Mouse (Mus musculus): ENCODE measurements at regions not wholly inside any gene's neighbourhood (a gene's known extent, or its start where the extent isn't known, plus 50 kb on each side); places are given as distances from the start of the nearest gene placed in this dataset.

- no peak for DNase-seq (ENCODE audit: low spot score)
- no peak overlapping the region for H3K4me3 ChIP-seq
Observed at GRCm38 (mm10) chr3:143527274-143527673, 645.5 kb upstream of the Pkn2 start.

GRCm38 (mm10) chr3:143512517-143513249, 630.9 kb upstream of the Pkn2 start:
- 68% methylated on average over 6 of the region's 6 CpGs for WGBS
- peaks cover 10% of the 10 kb centered on the region for H3K4me1 ChIP-seq

More at GRCm38 (mm10) chr3:143527274-143527673, 645.5 kb upstream of the Pkn2 start:
- Histone ChIP-seq H3K9me3 (no peaks in the 10 kb centered on the region), H3K27ac (no peak overlapping the region), H3K36me3 (no peaks in the 10 kb centered on the region), H3K27me3 (ENCODE audit: insufficient read depth, poor library complexity, severe bottlenecking) (no peaks in the 10 kb centered on the region), H3K4me1 (no peaks in the 10 kb centered on the region)

GRCm38 (mm10) chr3:143509531-143509930, 627.7 kb upstream of the Pkn2 start:
- Histone ChIP-seq H3K36me3 (no peaks in the 10 kb centered on the region), H3K27ac (peak overlapping the region; percentile 39), H3K4me1 (peaks cover 10% of the 10 kb centered on the region), H3K9me3 (no peaks in the 10 kb centered on the region), H3K27me3 (ENCODE audit: insufficient read depth, poor library complexity, severe bottlenecking) (no peaks in the 10 kb centered on the region), H3K4me3 (no peak overlapping the region)
- no peak for DNase-seq (ENCODE audit: low spot score)
- 19% methylated on average over 5 of the region's 5 CpGs for WGBS

More at GRCm38 (mm10) chr3:143512517-143513249, 630.9 kb upstream of the Pkn2 start:
- H3K4me3 ChIP-seq: no peak overlapping the region
- H3K27ac ChIP-seq: no peak overlapping the region
- H3K27me3 ChIP-seq (ENCODE audit: insufficient read depth, poor library complexity, severe bottlenecking): no peaks in the 10 kb centered on the region
- no peaks in the 10 kb centered on the region for H3K9me3 ChIP-seq
- DNase-seq (ENCODE audit: low spot score): no peak
- no peaks in the 10 kb centered on the region for H3K36me3 ChIP-seq

- no peaks in the 10 kb centered on the region for H3K27me3 ChIP-seq (ENCODE audit: insufficient read depth, poor library complexity, severe bottlenecking)
- H3K27ac ChIP-seq: no peak overlapping the region
- 68% methylated on average over 1 of the region's 1 CpGs for WGBS
- no peak for DNase-seq (ENCODE audit: low spot score)
- H3K36me3 ChIP-seq: no peaks in the 10 kb centered on the region
- no peak overlapping the region for H3K4me3 ChIP-seq
- H3K4me1 ChIP-seq: peaks cover 10% of the 10 kb centered on the region
- H3K9me3 ChIP-seq: no peaks in the 10 kb centered on the region
Observed at GRCm38 (mm10) chr3:143508280-143508679, 626.5 kb upstream of the Pkn2 start.

- WGBS: 60% methylated on average over 2 of the region's 2 CpGs
- Histone ChIP-seq H3K27me3 (ENCODE audit: insufficient read depth, poor library complexity, severe bottlenecking) (no peaks in the 10 kb centered on the region), H3K4me3 (no peak overlapping the region), H3K9me3 (no peaks in the 10 kb centered on the region), H3K27ac (no peak overlapping the region), H3K4me1 (no peaks in the 10 kb centered on the region), H3K36me3 (no peaks in the 10 kb centered on the region)
- DNase-seq (ENCODE audit: low spot score): no peak
Observed at GRCm38 (mm10) chr3:143501017-143501416, 619.2 kb upstream of the Pkn2 start.

- no peaks in the 10 kb centered on the region for H3K4me1 ChIP-seq
- WGBS: 87% methylated on average over 4 of the region's 4 CpGs
- H3K36me3 ChIP-seq: no peaks in the 10 kb centered on the region
- no peaks in the 10 kb centered on the region for H3K27me3 ChIP-seq (ENCODE audit: insufficient read depth, poor library complexity, severe bottlenecking)
- no peak for DNase-seq (ENCODE audit: low spot score)
- no peaks in the 10 kb centered on the region for H3K9me3 ChIP-seq
- H3K4me3 ChIP-seq: no peak overlapping the region
- no peak overlapping the region for H3K27ac ChIP-seq
Observed at GRCm38 (mm10) chr3:143495389-143495788, 613.6 kb upstream of the Pkn2 start.

- H3K27me3 ChIP-seq (ENCODE audit: insufficient read depth, poor library complexity, severe bottlenecking): no peaks in the 10 kb centered on the region
- no peak for DNase-seq (ENCODE audit: low spot score)
- H3K27ac ChIP-seq: no peak overlapping the region
- no peaks in the 10 kb centered on the region for H3K4me1 ChIP-seq
- H3K4me3 ChIP-seq: no peak overlapping the region
- H3K36me3 ChIP-seq: no peaks in the 10 kb centered on the region
- WGBS: 86% methylated on average over 8 of the region's 8 CpGs
- H3K9me3 ChIP-seq: no peaks in the 10 kb centered on the region
Observed at GRCm38 (mm10) chr3:143477916-143478610, 596.3 kb upstream of the Pkn2 start.

GRCm38 (mm10) chr3:143475461-143475860, 593.7 kb upstream of the Pkn2 start:
- H3K27ac ChIP-seq: no peak overlapping the region
- H3K27me3 ChIP-seq (ENCODE audit: insufficient read depth, poor library complexity, severe bottlenecking): no peaks in the 10 kb centered on the region
- WGBS: 83% methylated on average over 5 of the region's 5 CpGs
- no peaks in the 10 kb centered on the region for H3K36me3 ChIP-seq
- no peak for DNase-seq (ENCODE audit: low spot score)
- H3K4me1 ChIP-seq: no peaks in the 10 kb centered on the region
- no peaks in the 10 kb centered on the region for H3K9me3 ChIP-seq
- no peak overlapping the region for H3K4me3 ChIP-seq

- Histone ChIP-seq H3K27me3 (ENCODE audit: insufficient read depth, poor library complexity, severe bottlenecking) (no peaks in the 10 kb centered on the region), H3K27ac (no peak overlapping the region), H3K9me3 (no peaks in the 10 kb centered on the region), H3K4me1 (no peaks in the 10 kb centered on the region), H3K36me3 (no peaks in the 10 kb centered on the region), H3K4me3 (no peak overlapping the region)
- WGBS: 68% methylated on average over 7 of the region's 7 CpGs
- DNase-seq (ENCODE audit: low spot score): no peak
Observed at GRCm38 (mm10) chr3:143447005-143447709, 565.4 kb upstream of the Pkn2 start.

GRCm38 (mm10) chr3:143417401-143417800, 535.6 kb upstream of the Pkn2 start:
- Histone ChIP-seq H3K4me3 (no peak overlapping the region), H3K27ac (no peak overlapping the region), H3K36me3 (no peaks in the 10 kb centered on the region), H3K4me1 (no peaks in the 10 kb centered on the region), H3K27me3 (ENCODE audit: insufficient read depth, poor library complexity, severe bottlenecking) (no peaks in the 10 kb centered on the region), H3K9me3 (no peaks in the 10 kb centered on the region)
- DNase-seq (ENCODE audit: low spot score): no peak
- 83% methylated on average over 6 of the region's 6 CpGs for WGBS

- WGBS: 76% methylated on average over 4 of the region's 4 CpGs
- H3K27me3 ChIP-seq (ENCODE audit: insufficient read depth, poor library complexity, severe bottlenecking): no peaks in the 10 kb centered on the region
- H3K4me1 ChIP-seq: no peaks in the 10 kb centered on the region
- H3K9me3 ChIP-seq: no peaks in the 10 kb centered on the region
- no peaks in the 10 kb centered on the region for H3K36me3 ChIP-seq
- no peak overlapping the region for H3K27ac ChIP-seq
- DNase-seq (ENCODE audit: low spot score): no peak
- no peak overlapping the region for H3K4me3 ChIP-seq
Observed at GRCm38 (mm10) chr3:143411655-143412054, 529.9 kb upstream of the Pkn2 start.

GRCm38 (mm10) chr3:143398966-143399365, 517.2 kb upstream of the Pkn2 start:
- no peaks in the 10 kb centered on the region for H3K9me3 ChIP-seq

GRCm38 (mm10) chr3:143384357-143384756, 502.6 kb upstream of the Pkn2 start:
- H3K4me1 ChIP-seq: no peaks in the 10 kb centered on the region
- no peak overlapping the region for H3K27ac ChIP-seq
- no peak for DNase-seq (ENCODE audit: low spot score)
- no peaks in the 10 kb centered on the region for H3K27me3 ChIP-seq (ENCODE audit: insufficient read depth, poor library complexity, severe bottlenecking)
- H3K36me3 ChIP-seq: no peaks in the 10 kb centered on the region
- H3K9me3 ChIP-seq: no peaks in the 10 kb centered on the region
- no peak overlapping the region for H3K4me3 ChIP-seq
- WGBS: 73% methylated on average over 1 of the region's 1 CpGs

More at GRCm38 (mm10) chr3:143398966-143399365, 517.2 kb upstream of the Pkn2 start:
- Histone ChIP-seq H3K4me3 (no peak overlapping the region), H3K4me1 (no peaks in the 10 kb centered on the region), H3K27ac (no peak overlapping the region), H3K27me3 (ENCODE audit: insufficient read depth, poor library complexity, severe bottlenecking) (no peaks in the 10 kb centered on the region), H3K36me3 (no peaks in the 10 kb centered on the region)
- 76% methylated on average over 2 of the region's 2 CpGs for WGBS
- DNase-seq (ENCODE audit: low spot score): no peak
